Mouse (Mus musculus) cerebellum, adult 2 months (tissue): Measurements from ENCODE around the gene Cerk.

Experiments
- CTCF ChIP-seq: fragments of 200-500 bp; IDR thresholded peaks from 2 replicates; pipeline ENCODE4 v1.5.1; 2011; ENCODE audit warnings: low read depth, mild to moderate bottlenecking, control low read depth, low read length, moderate library complexity, borderline replicate concordance; ENCODE audit not compliant: insufficient read depth
- POLR2A ChIP-seq: fragments of 200-500 bp; IDR thresholded peaks from 2 replicates; pipeline ENCODE4 v1.6.1; 2011; ENCODE audit warnings: low read length, control low read depth, borderline replicate concordance; ENCODE audit not compliant: insufficient read depth

- no peak for TF ChIP-seq CTCF
- no peak for TF ChIP-seq POLR2A
Observed at GRCm38 (mm10) chr15:86107831-86108471, 78.0 kb downstream of the Cerk start.
